Mouse (Mus musculus) limb, embryonic 14.5 days (tissue): ENCODE data around the gene Ube2dnl1. TPM values are rescaled to one million over a fixed set of nuclear protein-coding genes. Genes with fewer than 3 reads are reported as not detected.

Experiments
- ATAC-seq: fragments of 200-750 bp; cut with Nextera tagmentation; 2 replicates; pipeline ENCODE4 v1.8.0; 2017; ENCODE audit warnings: low read depth, moderate number of reproducible peaks, moderate TSS enrichment; ENCODE audit not compliant: low FRiP score
- DNase-seq: peaks from one replicate; pipeline ENCODE4 v3.0.0-alpha.2; 2015; ENCODE audit warnings: low spot score
- H3K27ac ChIP-seq: fragments of 300-500 bp; sonication (generic); replicated peaks from 2 replicates; pipeline ENCODE4 v1.5.1; 2014; ENCODE audit warnings: low read depth, mild to moderate bottlenecking, low read length, moderate library complexity, mixed read lengths
- H3K27me3 ChIP-seq: fragments of 300-500 bp; sonication (generic); 2 replicates; pipeline ENCODE4 v1.6.1; 2014; ENCODE audit warnings: low read length, mixed read lengths; ENCODE audit not compliant: control insufficient read depth, insufficient read depth
- H3K36me3 ChIP-seq: fragments of 300-500 bp; sonication (generic); 2 replicates; pipeline ENCODE4 v1.6.1; 2014; ENCODE audit warnings: mild to moderate bottlenecking, low read length, moderate library complexity, mixed read lengths; ENCODE audit not compliant: control insufficient read depth, insufficient read depth
- H3K4me1 ChIP-seq: fragments of 300-500 bp; sonication (generic); 2 replicates; pipeline ENCODE4 v1.6.1; 2014; ENCODE audit warnings: antibody characterized with exemption, low read length, mixed read lengths; ENCODE audit not compliant: control insufficient read depth, insufficient read depth
- H3K4me2 ChIP-seq: fragments of 300-500 bp; sonication (generic); replicated peaks from 2 replicates; pipeline ENCODE4 v1.6.1; 2014; ENCODE audit warnings: low read depth, mild to moderate bottlenecking, low read length, moderate library complexity; ENCODE audit not compliant: severe bottlenecking
- H3K4me3 ChIP-seq: fragments of 300-500 bp; sonication (generic); replicated peaks from 2 replicates; pipeline ENCODE4 v1.5.1; 2014; ENCODE audit warnings: low read length
- H3K9ac ChIP-seq: fragments of 300-500 bp; sonication (generic); 2 replicates; pipeline ENCODE4 v1.6.1; 2014; ENCODE audit warnings: mild to moderate bottlenecking, low read depth, low read length, moderate library complexity; ENCODE audit not compliant: severe bottlenecking
- H3K9me3 ChIP-seq: fragments of 300-500 bp; sonication (generic); 2 replicates; pipeline ENCODE4 v1.6.1; 2016; ENCODE audit warnings: low read length; ENCODE audit not compliant: control insufficient read depth
- POLR2A ChIP-seq: fragments of 200-500 bp; IDR thresholded peaks from 2 replicates; pipeline ENCODE4 v1.8.0; 2012; ENCODE audit warnings: inconsistent platforms, mild to moderate bottlenecking, moderate library complexity, borderline replicate concordance; ENCODE audit not compliant: insufficient read depth, insufficient read length; ENCODE audit errors: extremely low read depth
- WGBS: fragments of 180-500 bp; shearing (Covaris S2); extraction: QIAGEN DNeasy Blood & Tissue Kit; methylation state at CpG from one replicate; pipeline ENCODE4 v1.1.7; 2014; 5-methylcytosine and 5-hydroxymethylcytosine counted together
- polyA plus RNA-seq, 2 experiments: library from polyadenylated mRNA; depleted of rRNA in 1 of 2; stranded (reverse) in 1 of 2; unstranded in 1 of 2; fragments of >200 nt; fragmentation: Nextera tagmentation in 1 of 2; extraction: Ambion mirVana in 1 of 2; gene quantifications; 2 replicates each; pipeline versions ENCODE4 v1.2.1 to v1.2.3; 2012 to 2014

Gene Ube2dnl1
- polyA plus RNA-seq (2012; rRNA removed): not detected in 2 replicates
- not detected in 2 replicates for polyA plus RNA-seq (2014; fragmentation: Nextera tagmentation; extraction: Ambion mirVana)

DNA sequence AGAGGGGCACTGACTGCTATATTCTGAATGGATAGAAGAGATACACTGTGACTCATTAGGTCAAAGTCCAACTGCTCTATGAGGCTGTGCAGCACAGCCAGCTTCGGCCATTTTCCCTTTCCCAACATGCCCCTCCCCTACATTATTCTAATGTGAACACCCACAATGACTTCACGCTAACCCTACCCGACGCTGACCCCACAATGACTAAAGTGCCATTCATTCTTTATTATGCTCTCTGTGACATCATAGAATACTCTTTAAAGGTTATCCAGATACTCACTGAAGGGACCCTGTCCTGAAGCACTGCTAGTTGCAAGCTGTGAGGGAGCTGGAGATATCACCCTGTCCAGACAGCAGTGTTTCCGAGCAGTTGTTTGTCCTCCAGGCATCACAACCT, at the start of gene Ube2dnl1:
Gene Ube2dnl1 (plus strand): TSS at position 301 of the 400 bp plus-strand sequence.
- Histone ChIP-seq H3K4me1 (no peaks in the 10 kb centered on the region), H3K36me3 (no peaks in the 10 kb centered on the region), H3K9ac (no peak within 1 kb of the TSS), H3K27ac (no peak within 1 kb of the TSS), H3K27me3 (no peaks in the 10 kb centered on the region), H3K4me2 (no peak within 1 kb of the TSS), H3K4me3 (no peak within 1 kb of the TSS), H3K9me3 (no peaks in the 10 kb centered on the region)
- DNase-seq (no peak), ATAC-seq (no peak)
- WGBS: 80% methylated on average over 5 of the region's 5 CpGs
- no peak for TF ChIP-seq POLR2A

GRCm38 (mm10) chrX:114895489-114895888, 9.3 kb upstream of the Ube2dnl1 start:
- ATAC-seq (no peak), DNase-seq (no peak)
- TF ChIP-seq POLR2A: no peak
- no peak overlapping the region for H3K4me2 ChIP-seq
- no peaks in the 10 kb centered on the region for H3K36me3 ChIP-seq
- no peak overlapping the region for H3K4me3 ChIP-seq
- no peak overlapping the region for H3K27ac ChIP-seq
- H3K9ac ChIP-seq: no peak overlapping the region
- no peaks in the 10 kb centered on the region for H3K9me3 ChIP-seq
- H3K27me3 ChIP-seq: no peaks in the 10 kb centered on the region
- H3K4me1 ChIP-seq: no peaks in the 10 kb centered on the region

DNA sequence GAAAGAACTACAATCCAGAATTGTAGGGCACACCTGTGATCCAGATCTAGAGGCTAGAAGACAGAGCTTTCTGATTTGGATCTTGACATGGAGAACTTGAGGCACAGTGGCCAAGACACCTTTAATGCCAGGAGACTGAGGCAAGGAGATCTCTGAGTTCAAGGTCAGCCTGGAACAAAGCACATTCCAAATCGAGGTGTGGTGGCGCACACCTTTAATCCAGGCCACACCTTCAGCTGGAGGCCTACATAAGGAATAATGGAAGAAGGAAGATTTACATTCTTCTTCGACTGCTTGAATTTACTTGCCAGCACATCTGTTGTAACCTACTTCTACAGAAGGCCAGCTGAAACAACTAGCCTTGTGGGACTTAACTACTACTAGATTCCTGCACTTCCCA, 7.3 kb upstream of the Ube2dnl1 start:
- 85% methylated on average over 3 of the region's 3 CpGs for WGBS

DNA sequence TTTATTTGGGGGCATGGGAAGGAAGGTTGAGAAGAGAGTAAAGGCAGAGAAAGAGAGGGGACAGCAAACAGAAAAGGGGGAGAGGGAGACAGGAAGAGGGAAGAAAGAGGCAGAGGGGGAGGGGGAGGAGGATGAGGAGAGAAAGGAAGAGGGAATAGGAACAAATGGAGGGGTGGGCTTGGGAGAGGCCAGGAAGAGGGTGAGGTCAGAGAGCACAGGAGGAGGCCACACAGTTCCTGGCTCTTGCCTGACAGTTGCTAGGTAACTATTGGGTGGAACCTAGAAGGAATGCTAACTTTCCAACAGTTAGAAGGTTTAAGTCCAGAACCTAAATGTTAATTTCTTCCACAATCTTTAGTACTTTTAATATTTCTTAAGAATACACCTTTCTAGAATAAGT, 1.4 kb upstream of the Ube2dnl1 start:
- Histone ChIP-seq H3K9me3 (no peaks in the 10 kb centered on the region), H3K36me3 (no peaks in the 10 kb centered on the region), H3K9ac (no peak overlapping the region), H3K27ac (no peak overlapping the region), H3K4me2 (no peak overlapping the region), H3K4me3 (no peak overlapping the region), H3K27me3 (no peaks in the 10 kb centered on the region), H3K4me1 (no peaks in the 10 kb centered on the region)
- no peak for DNase-seq
- no peak for ATAC-seq
- TF ChIP-seq POLR2A: no peak

More for the DNA sequence above, 7.3 kb upstream of the Ube2dnl1 start:
- no peak for ATAC-seq
- Histone ChIP-seq H3K9me3 (no peaks in the 10 kb centered on the region), H3K4me3 (no peak overlapping the region), H3K27me3 (no peaks in the 10 kb centered on the region), H3K36me3 (no peaks in the 10 kb centered on the region), H3K4me2 (no peak overlapping the region), H3K9ac (no peak overlapping the region), H3K27ac (no peak overlapping the region), H3K4me1 (no peaks in the 10 kb centered on the region)
- no peak for TF ChIP-seq POLR2A
- no peak for DNase-seq

DNA sequence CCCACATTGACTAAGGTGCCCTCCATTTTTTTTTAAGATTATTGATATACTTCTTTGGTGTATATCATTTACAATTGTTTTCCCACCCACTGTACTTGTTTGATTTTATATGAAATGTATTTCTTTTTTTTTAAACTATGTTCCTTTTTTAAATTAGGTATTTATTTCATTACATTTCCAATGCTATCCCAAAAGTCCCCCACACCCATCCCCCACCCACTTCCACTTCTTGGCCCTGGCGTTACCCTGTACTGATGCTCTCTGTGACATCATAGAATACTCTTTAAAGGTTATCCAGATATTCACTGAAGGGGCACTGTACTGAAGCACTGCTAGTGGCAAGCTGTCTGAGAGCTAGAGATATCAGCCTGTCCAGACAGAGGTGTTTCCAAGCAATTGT, 2.5 kb downstream of the Ube2dnl1 start, which contains the start of gene Ube2dnl2:
Gene Ube2dnl2 (plus strand): TSS at position 301 of the 400 bp plus-strand sequence.
- DNase-seq (no peak), ATAC-seq (no peak)
- Histone ChIP-seq H3K9me3 (no peaks in the 10 kb centered on the region), H3K4me2 (no peak within 1 kb of the TSS), H3K27ac (no peak within 1 kb of the TSS), H3K27me3 (no peaks in the 10 kb centered on the region), H3K36me3 (no peaks in the 10 kb centered on the region), H3K4me1 (no peaks in the 10 kb centered on the region), H3K4me3 (no peak within 1 kb of the TSS), H3K9ac (no peak within 1 kb of the TSS)
- TF ChIP-seq POLR2A: no peak
- WGBS: 62% methylated on average over 1 of the region's 1 CpGs

GRCm38 (mm10) chrX:114955066-114955465, 50.3 kb downstream of the Ube2dnl1 start:
- no peaks in the 10 kb centered on the region for H3K27me3 ChIP-seq
- H3K27ac ChIP-seq: no peak overlapping the region
- no peak overlapping the region for H3K4me2 ChIP-seq
- no peaks in the 10 kb centered on the region for H3K36me3 ChIP-seq
- 33% methylated on average over 1 of the region's 1 CpGs for WGBS
- no peak for TF ChIP-seq POLR2A
- H3K9me3 ChIP-seq: no peaks in the 10 kb centered on the region
- H3K4me3 ChIP-seq: no peak overlapping the region
- ATAC-seq (no peak), DNase-seq (no peak)
- H3K9ac ChIP-seq: no peak overlapping the region
- no peaks in the 10 kb centered on the region for H3K4me1 ChIP-seq

Other genes starting within 250 kb of the Ube2dnl1 start
- not detected in 2 replicates for gene Ube2dnl2, start 2.6 kb downstream of the Ube2dnl1 start, polyA plus RNA-seq (2012; rRNA removed)
- gene Ube2dnl2, start 2.6 kb downstream of the Ube2dnl1 start, polyA plus RNA-seq (2014; fragmentation: Nextera tagmentation; extraction: Ambion mirVana): not detected in 2 replicates